Mouse (Mus musculus) c-Kit-positive CD71-negative TER-119-negative erythroid progenitor cells, embryonic 14.5 days (primary cell): Measurements from ENCODE around the gene Sox13.

ENCODE experiments used
- DNase-seq: peaks from one replicate; pipeline ENCODE4 v3.0.0-alpha.2; 2013; ENCODE audit warnings: low read depth

Sox13 gene

DNA sequence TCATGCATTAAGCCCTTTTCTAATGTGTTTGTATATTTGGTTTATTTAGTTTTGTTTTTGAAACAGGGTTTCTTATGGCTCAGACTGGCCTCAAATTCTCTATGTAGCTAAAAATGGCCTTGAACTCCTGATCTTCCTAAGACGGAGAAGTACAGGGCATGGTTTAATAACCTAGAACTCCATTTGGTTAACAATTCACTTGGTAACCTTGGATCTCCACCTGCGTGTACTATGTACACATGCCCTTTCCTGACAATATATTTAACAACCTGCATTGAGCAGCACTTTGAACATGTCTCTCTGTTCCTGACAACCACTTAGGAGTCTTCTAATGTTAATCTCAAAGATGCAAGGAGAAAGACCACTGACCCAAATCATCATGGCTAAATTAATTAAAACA, 7.0 kb upstream of the Sox13 start:
- no peak for DNase-seq

- DNase-seq, result no peak
Measured at GRCm38 (mm10) chr1:133424547-133425140, 467 bp upstream of the Sox13 start.

DNA sequence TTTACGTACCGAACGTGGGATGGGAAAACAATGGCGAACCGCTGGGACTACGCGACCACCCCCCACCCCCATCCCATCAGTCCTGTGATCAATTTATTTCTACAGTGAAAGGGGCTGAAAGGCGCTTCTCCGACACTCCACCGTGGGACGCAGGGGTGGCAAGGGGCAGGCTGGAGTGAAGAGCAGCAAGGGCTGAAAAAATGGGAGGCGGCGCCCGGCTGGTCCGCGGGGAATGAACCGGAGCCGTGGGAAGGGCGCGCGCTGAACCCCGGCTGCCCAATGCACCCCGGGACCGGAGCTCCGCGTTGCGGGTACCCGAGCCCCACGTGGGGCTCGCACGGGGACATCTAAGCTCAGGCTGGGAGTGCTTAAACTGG, 1.0 kb downstream of the Sox13 start:
- DNase-seq, result no peak

GRCm38 (mm10) chr1:133422615-133423161, 1.5 kb downstream of the Sox13 start:
- no peak for DNase-seq

DNA sequence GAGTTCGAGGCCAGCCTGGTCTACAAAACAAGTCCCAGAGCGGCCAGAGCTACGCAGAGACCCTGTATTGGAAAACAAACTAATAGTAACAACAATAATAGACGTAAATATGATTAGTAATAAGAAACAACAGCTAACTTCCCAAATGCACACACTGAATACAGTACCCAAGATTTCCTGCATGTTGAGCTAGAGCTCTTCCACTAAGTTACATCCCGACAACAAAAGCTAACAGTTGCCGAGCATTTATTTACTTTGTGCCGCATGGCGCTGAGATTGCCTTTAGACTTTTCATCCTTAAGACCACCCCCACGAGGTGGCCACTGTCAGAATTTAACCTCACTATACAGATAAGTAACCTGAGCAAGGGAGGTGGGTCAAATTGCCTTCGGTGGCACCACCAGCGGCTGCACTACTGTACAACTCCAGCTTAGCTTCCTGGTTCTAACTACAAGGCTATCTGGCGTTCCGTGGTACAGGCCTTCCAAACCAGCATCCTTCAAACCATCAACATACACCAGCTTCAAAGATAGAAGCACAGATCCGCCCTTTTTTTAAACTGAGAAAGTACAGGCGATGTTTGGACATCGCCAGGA, 2.1 kb downstream of the Sox13 start:
- no peak for DNase-seq

DNA sequence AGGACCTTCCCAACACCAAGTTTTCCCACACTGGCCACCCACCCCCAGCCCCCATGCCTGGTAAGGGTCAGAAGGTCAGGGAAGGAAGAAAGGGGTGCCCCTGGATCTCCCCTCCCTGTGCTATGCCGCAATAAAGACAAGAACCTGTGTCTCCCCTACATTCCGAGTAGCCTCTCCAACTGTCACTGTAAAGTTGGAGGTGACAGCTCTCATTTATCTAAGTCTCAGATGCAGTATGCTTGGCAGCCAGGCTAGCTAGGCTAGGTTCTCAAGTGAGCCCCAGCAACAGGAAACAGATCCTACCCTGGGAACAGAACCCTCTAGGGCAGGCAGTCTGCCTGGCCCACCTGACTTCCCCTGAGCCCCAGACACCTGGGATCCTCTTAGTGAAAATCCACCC, 3.1 kb downstream of the Sox13 start:
- no peak for DNase-seq

GRCm38 (mm10) chr1:133420491-133420890, 3.7 kb downstream of the Sox13 start:
- no peak for DNase-seq

- no peak for DNase-seq
Measured at GRCm38 (mm10) chr1:133419178-133419834, 4.9 kb downstream of the Sox13 start.

GRCm38 (mm10) chr1:133418164-133418800, 5.9 kb downstream of the Sox13 start:
- no peak for DNase-seq

DNA sequence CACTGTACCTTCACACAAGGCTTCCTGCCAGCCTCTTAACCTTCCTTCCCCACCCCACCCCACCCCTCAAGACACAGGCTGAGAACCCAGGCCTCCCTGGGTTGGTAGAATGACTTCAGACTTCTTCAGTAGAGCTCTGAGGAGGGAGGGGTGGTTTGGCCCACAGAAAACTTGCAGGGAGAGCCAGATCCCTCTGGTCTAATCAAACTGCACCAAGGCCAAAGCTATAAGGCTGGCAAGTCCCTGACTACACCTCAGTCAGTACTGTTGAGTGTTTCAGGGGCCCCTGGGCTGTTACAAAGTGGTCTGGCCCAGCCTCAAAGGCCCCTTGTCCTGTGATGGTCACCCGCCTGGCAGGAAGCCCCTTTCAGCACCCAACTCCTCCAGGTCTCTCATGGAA, 6.6 kb downstream of the Sox13 start:
- DNase-seq, result no peak

DNA sequence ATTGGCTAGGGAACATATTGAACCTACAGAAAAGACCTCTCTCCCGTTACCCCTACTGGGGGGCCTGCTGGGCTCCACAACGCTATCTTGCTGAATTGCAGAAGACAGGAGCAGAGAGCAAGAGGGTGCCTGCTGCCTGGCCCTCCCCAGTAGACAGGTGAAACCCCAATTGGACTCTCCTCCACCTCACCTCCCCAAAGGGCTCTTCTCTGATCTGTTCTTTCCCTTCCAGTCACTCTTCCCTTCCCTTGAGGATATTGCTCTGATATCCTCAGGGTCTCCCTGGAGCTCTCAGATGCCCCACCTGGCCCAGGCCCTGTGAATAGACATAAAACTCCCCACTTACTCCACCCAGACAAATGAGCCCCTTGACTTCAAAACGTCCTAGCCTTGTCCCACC, 7.1 kb downstream of the Sox13 start:
- DNase-seq, result no peak

DNA sequence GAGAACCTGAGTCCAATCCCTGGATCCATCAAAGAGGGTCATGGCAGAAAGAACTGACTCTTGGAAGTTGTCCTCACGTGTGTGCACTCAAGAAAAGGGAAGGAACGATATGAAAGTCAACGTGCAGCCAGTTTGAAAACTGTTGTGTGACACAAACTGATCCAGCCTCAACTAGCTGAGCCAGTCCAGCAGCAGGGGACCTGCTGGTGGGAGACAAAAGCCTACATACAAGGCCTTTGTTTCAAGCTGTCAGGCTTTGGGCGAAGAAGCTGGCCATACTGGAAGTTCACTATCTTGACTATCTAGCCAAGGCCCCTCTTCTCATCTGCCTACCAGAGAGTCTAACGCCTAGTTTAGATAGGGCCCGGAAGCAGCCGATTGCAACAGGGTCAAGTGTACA, 7.7 kb downstream of the Sox13 start:
- no peak for DNase-seq

GRCm38 (mm10) chr1:133415505-133415904, 8.7 kb downstream of the Sox13 start:
- DNase-seq, result no peak

- DNase-seq, result no peak
Measured at GRCm38 (mm10) chr1:133415086-133415485, 9.1 kb downstream of the Sox13 start.

DNA sequence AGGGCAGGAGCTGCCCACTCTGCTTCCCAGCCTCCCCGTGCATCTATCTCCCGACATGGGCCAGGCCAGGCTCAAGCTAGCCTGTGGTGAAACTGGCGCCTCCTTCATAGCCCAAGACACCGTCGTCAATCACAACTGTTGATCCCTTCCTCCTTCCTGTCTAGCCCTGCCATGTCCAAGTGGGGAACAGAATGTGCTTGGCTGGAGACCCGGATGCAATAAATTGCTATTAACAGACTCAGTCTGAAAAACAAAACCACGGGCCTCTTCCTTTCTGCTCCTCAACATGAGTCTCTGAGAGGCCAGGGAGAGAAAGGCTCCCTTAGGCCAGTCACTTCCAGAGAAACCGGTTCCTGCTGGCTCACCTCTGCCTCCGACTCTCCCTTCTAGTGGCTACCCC, 11.2 kb downstream of the Sox13 start:
- no peak for DNase-seq

DNA sequence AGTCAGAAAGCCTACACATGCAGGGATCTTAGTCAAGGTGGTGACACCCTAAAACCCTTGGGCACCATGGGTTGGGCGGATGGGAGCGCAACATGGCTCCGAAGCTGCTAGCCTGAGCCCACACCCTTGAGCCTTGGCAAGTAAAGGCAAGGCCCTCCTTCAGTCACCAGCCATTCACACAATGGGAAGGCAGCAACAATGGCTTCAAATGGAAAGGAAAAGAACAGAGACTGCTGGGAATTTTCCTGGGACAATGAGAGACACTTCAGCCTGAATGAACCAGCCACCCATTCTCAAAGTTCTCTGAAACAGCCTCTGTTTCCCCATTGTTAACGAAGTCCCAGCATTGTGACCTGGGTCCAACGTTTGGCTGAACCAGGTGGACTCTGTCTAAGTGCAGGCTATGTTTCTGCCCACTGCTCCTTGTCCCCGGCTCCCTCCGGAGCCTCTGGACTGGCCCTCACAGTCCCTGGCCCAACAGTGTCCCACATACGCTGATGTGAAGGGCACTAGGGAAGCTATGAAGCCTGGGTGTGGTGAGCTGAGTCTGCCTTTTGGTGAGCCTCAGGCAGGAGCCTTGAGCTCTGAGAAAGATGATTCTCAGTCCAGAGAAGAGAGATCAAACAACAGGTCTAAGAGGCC, 12.6 kb downstream of the Sox13 start:
- DNase-seq, result no peak

- no peak for DNase-seq
Measured at GRCm38 (mm10) chr1:133409786-133410185, 14.4 kb downstream of the Sox13 start.

DNA sequence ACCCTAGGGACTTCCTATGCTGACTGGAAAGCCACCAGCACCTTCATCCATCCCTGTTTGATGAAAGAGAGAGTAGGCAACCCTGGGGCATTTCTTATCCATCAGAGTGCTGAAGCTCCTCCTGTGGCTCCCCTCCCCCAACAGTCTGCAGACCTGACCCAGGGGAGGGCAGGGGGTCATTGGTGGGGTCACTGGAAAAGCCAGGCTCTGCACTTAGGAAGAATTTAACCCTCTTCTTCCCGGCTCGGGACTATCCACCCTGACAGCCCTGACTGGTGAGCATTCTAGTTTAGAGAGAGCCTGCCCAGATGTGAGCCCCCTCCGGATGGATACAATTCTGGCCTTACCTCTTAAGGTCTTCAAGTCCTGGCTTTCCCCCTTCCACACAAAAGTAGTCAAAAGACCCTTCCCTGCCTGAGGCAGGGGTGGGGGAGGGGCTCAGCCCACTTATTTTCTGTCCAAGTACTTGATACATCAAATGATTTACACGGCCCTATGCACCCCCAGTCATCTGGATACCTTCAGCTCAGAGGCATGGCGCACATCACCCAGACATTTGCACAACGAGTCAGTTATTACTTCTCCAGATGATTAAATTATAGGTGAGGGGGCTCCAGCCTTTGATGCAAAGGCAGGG, 15.2 kb downstream of the Sox13 start:
- no peak for DNase-seq

DNA sequence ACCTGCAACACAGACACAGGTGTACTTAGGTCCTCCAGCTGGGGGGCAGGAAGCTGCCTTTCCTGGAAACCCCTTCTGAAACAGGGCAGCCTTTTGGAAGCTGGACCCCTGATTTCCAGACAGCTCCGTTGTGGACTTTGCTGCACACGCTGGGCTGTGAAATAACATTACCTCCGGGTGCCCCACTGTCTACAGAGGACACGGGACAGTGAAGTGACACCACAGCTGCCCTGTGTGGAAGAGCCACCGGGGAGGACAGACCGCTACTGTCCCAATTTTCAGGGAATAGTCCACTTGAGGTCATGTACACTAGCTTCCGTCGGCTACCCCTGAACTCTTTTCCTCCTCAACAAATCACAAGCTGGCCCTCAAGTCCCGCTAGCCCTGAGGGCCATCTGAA, 15.9 kb downstream of the Sox13 start:
- DNase-seq, result no peak

- no peak for DNase-seq
Measured at GRCm38 (mm10) chr1:133407436-133407835, 16.7 kb downstream of the Sox13 start.

DNA sequence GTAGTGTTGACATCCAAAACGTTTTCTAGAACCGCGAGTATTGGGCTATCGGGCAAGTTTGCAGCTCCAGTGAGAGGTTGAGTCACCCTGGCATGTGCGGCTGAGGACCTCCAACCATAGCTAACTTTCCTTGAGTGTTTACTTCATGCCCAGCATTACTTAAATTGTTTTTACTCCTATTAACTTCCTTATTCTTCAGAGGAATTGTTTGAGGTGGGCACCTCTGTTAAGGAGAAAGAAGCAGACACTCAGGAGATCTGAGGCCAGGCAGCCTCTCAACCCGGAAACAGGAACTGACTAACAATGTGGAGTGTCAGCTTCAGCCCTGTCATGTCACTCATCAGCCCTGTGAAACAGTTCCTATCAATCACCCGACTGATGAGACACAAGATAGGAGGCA, 17.6 kb downstream of the Sox13 start:
- DNase-seq, result no peak

DNA sequence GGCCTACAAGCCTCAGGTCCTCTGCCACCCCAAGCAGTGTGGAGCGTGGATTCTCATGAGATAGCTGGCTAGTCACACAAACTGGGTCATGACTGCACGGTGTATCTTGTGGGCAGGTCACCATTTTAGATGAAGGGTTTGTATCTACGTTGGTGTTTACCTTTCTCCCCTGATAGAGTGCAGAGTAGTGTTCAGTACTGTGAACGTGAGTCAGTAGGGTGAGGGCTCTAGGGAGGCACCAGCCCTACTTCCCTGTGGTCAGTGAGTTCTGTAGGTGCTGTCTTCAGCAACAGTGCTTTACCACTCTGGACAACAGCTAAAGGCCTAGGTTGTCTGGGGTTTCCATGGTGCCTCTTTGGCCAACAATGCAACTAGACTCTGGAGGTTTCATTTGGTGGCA, 20.2 kb downstream of the Sox13 start:
- DNase-seq, result no peak
